Mouse (Mus musculus): ENCODE data around the gene Gm3558.
"Not testable (repeated sequence)": the region's sequence is repeated elsewhere in the genome, so short reads cannot be mapped to it uniquely, and the experiment has no call there.

Gm3558 gene

GRCm38 (mm10) chr14:7568382-7568781 lies at the start of gene Gm3558:
Gene Gm3558 (minus strand): TSS chr14:7568566.
- DNase-seq (ENCODE audit: low spot score in 2 of 2): not testable (repeated sequence)

GRCm38 (mm10) chr14:7595492-7595891 lies 27.1 kb upstream of the Gm3558 start, which contains the start of gene Gm10338:
Gene Gm10338 (minus strand): TSS chr14:7595592.
- not testable (repeated sequence) for DNase-seq (ENCODE audit: low spot score in 2 of 2)

- DNase-seq (ENCODE audit: low spot score in 2 of 2): not testable (repeated sequence)
Measured at GRCm38 (mm10) chr14:7567890-7568289, 476 bp downstream of the Gm3558 start.

- not testable (repeated sequence) for DNase-seq (ENCODE audit: low spot score in 2 of 2)
Measured at GRCm38 (mm10) chr14:7567266-7567665, 1.1 kb downstream of the Gm3558 start.

Data from spleen, postnatal 36 days (tissue).